Mouse (Mus musculus) T-helper 17 cell (primary cell): ENCODE data around the gene Zfp467.

Experiments used
- in situ Hi-C, 2 experiments: fragments of 300-600 bp; cut with MboI, MseI; formaldehyde crosslinking; loops; 1 replicate in 1 of 2; 2 replicates in 1 of 2; pipeline ENCODE4 v1.15.1; 2025; ENCODE audit warnings: high pct_unique_total_duplicates in 2 of 2

Gene Zfp467

DNA sequence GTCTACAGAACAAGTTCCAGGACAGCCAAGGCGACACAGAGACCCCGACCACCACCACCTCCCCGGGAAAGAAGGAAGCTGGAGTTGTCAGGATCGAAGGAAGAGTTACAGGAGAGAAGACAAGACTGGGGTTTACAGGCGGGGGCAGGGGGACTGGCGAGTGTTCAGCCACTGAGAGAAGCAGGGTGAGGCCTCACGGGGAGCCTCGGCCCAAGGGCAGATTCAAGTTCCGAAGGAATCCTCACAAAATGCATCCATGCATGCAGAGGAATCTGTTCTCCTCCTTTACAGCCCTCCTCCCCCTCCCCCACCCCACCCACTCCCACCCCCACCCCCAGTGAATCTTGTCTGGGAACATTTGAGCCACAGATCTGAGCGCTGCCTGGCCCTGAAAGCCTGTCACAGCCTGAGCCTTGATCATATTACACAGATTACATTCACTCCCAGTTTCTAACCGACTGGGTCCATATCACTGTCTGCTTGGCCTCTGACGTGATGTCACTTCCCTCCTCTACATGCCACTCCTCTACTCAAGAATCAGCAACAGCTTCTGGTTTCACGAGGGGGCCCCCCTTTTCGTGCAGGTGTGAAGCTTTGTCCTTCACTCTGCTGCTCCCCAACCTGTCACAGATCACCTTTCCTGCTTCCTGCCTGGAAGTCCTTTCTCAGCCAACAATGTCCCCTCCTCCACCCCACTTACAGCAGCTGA is 5.2 kb downstream of the Zfp467 start:
- in situ Hi-C loops = no loop called here

- in situ Hi-C loops = no loop called here
These were observed 6.0 kb downstream of the Zfp467 start for GRCm38 (mm10) chr6:48439654-48440053.

DNA sequence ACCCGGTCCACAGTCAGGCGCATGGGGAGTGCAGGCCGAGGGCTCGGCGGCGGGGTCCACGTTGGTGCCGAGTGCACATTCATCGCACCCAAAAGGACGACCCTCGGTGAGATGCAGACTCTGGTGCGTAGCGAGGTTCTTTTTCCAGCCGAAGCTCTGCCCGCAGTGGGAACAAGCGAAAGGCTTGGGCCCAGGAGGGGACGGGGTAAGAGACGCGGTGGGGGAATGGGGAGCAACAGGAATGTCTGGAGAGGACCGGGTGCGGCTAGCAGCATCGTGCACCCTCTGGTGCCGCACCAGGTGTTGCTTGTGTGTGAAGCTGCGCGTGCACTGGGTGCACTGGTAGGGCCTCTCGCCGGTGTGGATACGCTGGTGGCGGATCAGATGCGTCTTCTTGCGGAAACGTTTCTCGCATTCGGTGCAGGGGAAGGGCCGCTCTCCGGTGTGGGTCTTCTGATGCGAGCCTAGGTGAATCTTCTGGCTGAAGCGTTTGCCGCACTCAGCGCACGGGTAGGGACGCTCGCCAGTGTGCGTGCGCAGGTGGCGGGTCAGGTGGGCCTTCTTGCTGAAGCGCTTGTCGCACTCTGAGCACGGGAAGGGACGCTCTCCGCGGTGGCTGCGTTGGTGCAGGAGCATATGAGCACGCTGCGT is 7.0 kb downstream of the Zfp467 start:
- in situ Hi-C loops = no loop called here

DNA sequence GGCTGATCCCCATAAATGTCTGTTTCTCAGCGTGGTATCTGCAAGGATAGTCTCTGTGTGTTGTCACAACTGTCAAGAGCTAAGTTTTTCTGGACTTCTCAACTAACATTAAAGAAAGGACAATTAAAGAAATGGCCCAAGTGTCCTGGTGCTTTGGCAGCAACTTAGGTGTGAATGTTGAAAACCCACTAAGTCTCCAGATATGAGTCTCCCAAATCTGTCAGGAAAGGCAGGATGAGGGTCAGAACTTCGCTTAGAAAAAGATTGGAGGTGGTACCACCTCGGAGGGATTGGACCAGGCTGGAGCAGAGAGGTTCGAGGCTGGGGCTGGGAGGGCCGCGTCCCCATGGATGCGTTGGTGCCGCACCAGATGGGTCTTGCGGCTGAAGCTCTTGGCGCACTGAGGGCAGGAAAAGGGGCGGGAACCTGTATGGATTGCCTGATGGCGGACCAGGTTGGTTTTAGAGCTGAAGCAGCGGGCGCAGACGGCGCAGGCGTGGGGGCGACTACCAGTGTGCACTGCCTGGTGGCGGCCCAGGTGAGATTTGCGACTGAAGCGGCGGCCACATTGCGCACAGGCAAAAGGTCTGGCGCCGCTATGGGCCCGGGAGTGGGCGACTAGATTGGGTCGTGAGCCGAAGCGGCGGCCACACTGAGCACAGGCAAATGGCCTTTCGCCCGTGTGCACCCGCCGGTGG is 7.8 kb downstream of the Zfp467 start:
- in situ Hi-C loops = no loop called here

- in situ Hi-C loops = no loop called here
These were observed 9.8 kb downstream of the Zfp467 start for GRCm38 (mm10) chr6:48435706-48436349.

GRCm38 (mm10) chr6:48435111-48435510 is 10.5 kb downstream of the Zfp467 start:
- in situ Hi-C loops = no loop called here

DNA sequence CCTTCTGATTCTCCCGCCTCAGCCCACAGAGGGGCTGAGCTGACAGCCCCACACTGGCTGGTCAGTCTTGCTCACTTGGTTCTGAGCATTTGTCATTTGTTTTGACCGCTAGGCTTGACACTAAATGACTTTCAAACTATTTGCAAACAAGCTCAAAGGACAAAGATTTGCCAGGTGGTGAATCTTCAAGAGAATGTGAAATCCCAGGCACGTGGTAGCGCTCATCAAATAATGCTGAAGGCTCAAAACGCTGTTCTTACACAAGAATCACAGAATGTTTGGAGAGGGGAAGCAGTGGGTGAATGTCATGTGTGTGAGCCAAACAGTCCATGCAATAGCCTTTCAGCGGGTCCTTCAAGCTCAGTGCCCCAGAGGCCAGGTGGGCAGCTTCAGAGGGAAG is 11.0 kb downstream of the Zfp467 start:
- in situ Hi-C loops = no loop called here

GRCm38 (mm10) chr6:48432893-48433816 is 12.5 kb downstream of the Zfp467 start:
- in situ Hi-C loops = no loop called here

GRCm38 (mm10) chr6:48430748-48431147 is 14.9 kb downstream of the Zfp467 start:
- in situ Hi-C loops = no loop called here

DNA sequence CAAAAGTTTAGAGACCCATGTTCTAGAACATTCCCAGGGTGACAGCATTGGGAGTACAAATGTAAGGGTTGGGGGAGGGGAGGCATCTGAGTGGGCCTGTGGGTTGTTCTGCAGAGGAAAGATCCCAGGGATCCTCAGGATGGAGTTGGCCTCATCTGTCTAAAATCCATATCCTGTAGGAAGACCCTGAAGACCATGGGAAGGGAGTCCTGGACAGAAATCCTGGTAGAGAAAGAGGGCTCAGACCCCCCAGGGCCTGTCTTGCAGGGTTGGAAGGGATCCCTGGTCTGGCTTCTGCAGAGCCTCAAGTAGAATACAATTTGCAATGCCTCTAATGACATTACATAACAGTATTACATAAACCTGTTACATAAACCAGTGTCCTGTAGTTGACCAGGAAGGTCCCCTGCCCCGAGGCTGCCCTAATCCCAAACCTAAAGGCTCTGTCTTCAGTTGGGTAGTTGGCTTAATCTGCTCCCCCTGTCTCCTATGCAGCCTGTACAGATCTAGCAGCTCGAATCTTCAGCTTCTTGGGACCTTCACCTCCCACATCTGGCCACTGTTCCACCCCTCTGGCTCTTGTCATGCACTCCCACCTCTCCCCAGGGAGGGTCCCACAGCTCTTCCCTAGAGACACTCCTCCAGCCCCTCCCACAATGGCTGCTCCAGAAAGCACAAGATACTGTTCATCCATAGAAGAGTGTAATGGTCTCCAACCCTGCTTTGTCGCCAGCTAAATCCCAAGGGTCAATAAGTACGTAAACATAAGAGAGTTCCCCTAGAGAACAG is 16.7 kb downstream of the Zfp467 start:
- in situ Hi-C loops = no loop called here

- in situ Hi-C loops = no loop called here
These were observed 18.7 kb downstream of the Zfp467 start for GRCm38 (mm10) chr6:48426956-48427355.

DNA sequence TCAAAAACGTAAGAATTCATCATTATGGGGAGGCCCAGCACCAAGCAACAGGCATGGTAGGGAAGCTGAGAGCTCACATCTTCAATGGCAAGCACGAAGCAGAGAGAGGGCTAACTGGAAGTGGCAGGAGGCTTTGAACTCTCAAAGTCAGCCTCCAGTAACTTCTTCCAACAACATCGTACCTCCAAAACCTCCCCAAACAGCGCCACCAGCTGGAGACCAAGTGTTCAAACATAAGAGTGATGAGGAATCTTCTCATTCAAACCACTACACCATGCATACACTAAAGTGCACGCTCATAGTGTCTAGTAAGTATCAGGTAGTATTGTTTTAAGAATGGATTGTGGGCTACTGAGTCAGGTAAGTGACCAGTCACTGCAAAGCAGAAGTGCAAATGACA is 21.6 kb downstream of the Zfp467 start:
- in situ Hi-C loops = no loop called here

DNA sequence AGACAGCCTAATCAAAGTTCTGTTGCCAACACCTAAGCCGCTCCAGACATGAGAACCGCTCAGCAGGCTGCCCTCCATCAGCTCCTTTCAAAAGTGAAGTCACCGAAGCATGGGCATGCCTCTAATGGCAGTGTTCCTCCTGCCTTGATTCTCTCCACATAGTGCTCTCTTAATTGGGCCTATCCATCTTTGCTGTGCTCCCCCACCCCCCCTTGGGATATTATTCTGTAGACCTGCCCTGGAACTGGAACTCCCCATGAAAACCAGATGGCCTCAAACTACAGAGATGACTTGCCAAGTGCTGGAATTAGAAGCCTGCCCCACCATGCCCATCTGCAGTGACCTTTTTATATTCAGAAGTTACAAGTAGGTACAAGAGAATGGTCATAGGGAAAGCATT is 22.3 kb downstream of the Zfp467 start:
- in situ Hi-C loops = no loop called here

DNA sequence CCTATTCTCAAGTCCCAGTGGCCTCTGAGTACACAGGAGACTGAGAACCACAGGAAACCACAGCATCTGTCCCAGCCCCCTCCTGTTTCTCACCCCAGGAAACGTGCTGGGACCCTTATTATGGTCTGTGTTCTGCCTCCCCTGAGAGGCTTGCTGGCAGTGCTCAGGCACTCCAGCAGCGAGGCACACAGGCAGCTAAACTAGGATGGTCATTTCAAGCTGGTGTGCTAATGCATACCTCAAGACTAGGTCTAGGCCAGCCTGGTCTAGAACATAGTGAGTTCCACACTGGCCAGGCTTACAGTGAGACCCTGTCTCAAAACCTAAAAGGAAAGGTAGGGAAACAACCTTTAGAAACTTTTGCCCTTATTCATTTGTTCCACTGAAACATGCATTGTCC is 25.0 kb downstream of the Zfp467 start:
- in situ Hi-C loops = no loop called here

DNA sequence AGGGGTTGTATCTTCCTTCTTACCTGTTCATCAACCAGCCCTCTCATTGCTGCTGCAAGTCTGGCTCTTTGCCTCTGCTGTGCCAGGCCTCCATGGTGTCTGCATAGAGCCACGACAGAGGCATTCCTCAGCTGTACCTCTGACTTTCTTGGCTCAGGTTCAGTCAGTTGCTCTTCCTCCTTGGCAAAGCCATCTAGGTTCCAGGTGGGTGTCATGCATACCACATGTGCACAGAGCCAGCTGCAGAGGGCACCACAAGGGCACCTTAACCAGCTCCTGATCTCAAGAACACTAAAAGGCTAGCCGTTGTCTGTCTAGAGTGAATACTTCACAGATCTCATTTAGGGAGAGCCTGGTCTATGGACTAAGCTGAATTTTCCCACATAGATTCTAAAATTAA is 29.1 kb downstream of the Zfp467 start:
- in situ Hi-C loops = no loop called here

DNA sequence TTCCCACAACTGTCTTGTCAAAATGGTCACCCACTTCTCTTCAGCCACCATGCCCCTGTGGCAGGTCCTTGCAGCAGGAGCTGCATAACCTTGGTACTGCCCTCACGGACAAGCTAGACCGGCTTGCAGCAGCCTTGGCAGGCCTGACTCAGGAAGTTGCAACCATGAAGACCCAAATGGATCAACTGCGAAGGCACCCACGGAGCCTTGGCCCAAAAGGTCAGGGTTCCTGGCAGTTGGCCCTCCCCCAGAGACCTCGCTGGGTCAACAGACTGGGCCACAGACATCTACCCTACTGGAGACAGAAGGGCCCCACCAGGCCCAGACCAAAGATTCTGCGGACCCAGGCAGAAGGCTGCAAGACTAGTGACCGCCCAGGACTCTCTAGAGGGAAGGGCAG is 30.0 kb downstream of the Zfp467 start:
- in situ Hi-C loops = no loop called here

GRCm38 (mm10) chr6:48414886-48415285 is 30.7 kb downstream of the Zfp467 start:
- in situ Hi-C loops = no loop called here

- in situ Hi-C loops = no loop called here
These were observed 32.5 kb downstream of the Zfp467 start for GRCm38 (mm10) chr6:48413081-48413480.

GRCm38 (mm10) chr6:48412662-48413061 is 33.0 kb downstream of the Zfp467 start:
- in situ Hi-C loops = no loop called here

DNA sequence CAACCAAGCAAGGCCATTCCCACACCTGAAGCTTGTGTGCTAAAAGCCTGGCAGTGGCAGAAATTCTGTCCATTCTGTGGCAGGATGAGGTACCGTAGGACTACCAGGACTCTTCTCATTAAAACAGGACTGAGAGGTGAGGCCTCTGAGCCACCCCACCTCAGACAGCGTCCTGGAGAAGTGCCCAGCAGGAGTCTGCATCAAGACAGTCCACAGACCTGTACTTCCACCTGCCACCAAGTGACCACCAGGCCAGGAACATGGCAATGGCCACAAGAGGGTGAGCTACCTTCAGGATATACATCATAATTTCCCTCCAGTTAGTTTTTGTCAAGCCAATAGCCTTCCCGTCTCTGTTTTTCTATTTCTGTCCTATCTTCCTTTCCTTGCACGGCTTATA is 33.5 kb downstream of the Zfp467 start:
- in situ Hi-C loops = no loop called here
